Mouse (Mus musculus): ENCODE measurements at regions not wholly inside any gene's neighbourhood (a gene's known extent, or its start where the extent isn't known, plus 50 kb on each side); places are given as distances from the start of the nearest gene placed in this dataset.
A peak's percentile ranks its signal among the peaks of the same experiment; 100 is the strongest.

- ATAC-seq (replicated peaks; ENCODE audit: poor library complexity, severe bottlenecking), result no peak
These were observed 305.2 kb upstream of the Clnk start for GRCm38 (mm10) chr5:39181616-39182402.

- no peak for ATAC-seq (replicated peaks; ENCODE audit: poor library complexity, severe bottlenecking)
These were observed 304.4 kb upstream of the Clnk start for GRCm38 (mm10) chr5:39181028-39181427.

GRCm38 (mm10) chr5:39177891-39178290 lies 301.3 kb upstream of the Clnk start:
- no peak for ATAC-seq (replicated peaks; ENCODE audit: poor library complexity, severe bottlenecking)

GRCm38 (mm10) chr5:39176906-39177305 lies 300.3 kb upstream of the Clnk start:
- ATAC-seq (replicated peaks; ENCODE audit: poor library complexity, severe bottlenecking), result no peak

GRCm38 (mm10) chr5:39173491-39173890 lies 296.9 kb upstream of the Clnk start:
- no peak for ATAC-seq (replicated peaks; ENCODE audit: poor library complexity, severe bottlenecking)

GRCm38 (mm10) chr5:39159651-39160050 lies 283.0 kb upstream of the Clnk start:
- no peak for ATAC-seq (replicated peaks; ENCODE audit: poor library complexity, severe bottlenecking)

GRCm38 (mm10) chr5:39155763-39156162 lies 279.2 kb upstream of the Clnk start:
- ATAC-seq (replicated peaks; ENCODE audit: poor library complexity, severe bottlenecking), result no peak; the same call in 1 of the 2 replicates

GRCm38 (mm10) chr5:39153291-39153794 lies 276.7 kb upstream of the Clnk start:
- ATAC-seq (replicated peaks; ENCODE audit: poor library complexity, severe bottlenecking), result no peak

- no peak for ATAC-seq (replicated peaks; ENCODE audit: poor library complexity, severe bottlenecking)
These were observed 275.3 kb upstream of the Clnk start for GRCm38 (mm10) chr5:39151917-39152316.

GRCm38 (mm10) chr5:39150891-39151290 lies 274.3 kb upstream of the Clnk start:
- 0 out of 2 replicates have a peak, but pooled peaks have one; percentile 12 for ATAC-seq (replicated peaks; ENCODE audit: poor library complexity, severe bottlenecking)

GRCm38 (mm10) chr5:39145658-39146057 lies 269.0 kb upstream of the Clnk start:
- ATAC-seq (replicated peaks; ENCODE audit: poor library complexity, severe bottlenecking), result no peak

GRCm38 (mm10) chr5:39144225-39144624 lies 267.6 kb upstream of the Clnk start:
- ATAC-seq (replicated peaks; ENCODE audit: poor library complexity, severe bottlenecking), result no peak

GRCm38 (mm10) chr5:39143648-39144047 lies 267.0 kb upstream of the Clnk start:
- ATAC-seq (replicated peaks; ENCODE audit: poor library complexity, severe bottlenecking), result no peak

- no peak for ATAC-seq (replicated peaks; ENCODE audit: poor library complexity, severe bottlenecking)
These were observed 261.8 kb upstream of the Clnk start for GRCm38 (mm10) chr5:39138375-39138774.

- no peak for ATAC-seq (replicated peaks; ENCODE audit: poor library complexity, severe bottlenecking)
These were observed 252.3 kb upstream of the Clnk start for GRCm38 (mm10) chr5:39128931-39129330.

- ATAC-seq (replicated peaks; ENCODE audit: poor library complexity, severe bottlenecking), result no peak
These were observed 250.2 kb upstream of the Clnk start for GRCm38 (mm10) chr5:39126833-39127232.

- ATAC-seq (replicated peaks; ENCODE audit: poor library complexity, severe bottlenecking), result no peak
These were observed 249.7 kb upstream of the Clnk start for GRCm38 (mm10) chr5:39126270-39126691.

GRCm38 (mm10) chr5:39110336-39110735 lies 233.7 kb upstream of the Clnk start:
- no peak for ATAC-seq (replicated peaks; ENCODE audit: poor library complexity, severe bottlenecking)

GRCm38 (mm10) chr5:39109526-39109925 lies 232.9 kb upstream of the Clnk start:
- ATAC-seq (replicated peaks; ENCODE audit: poor library complexity, severe bottlenecking), result no peak

- no peak for ATAC-seq (replicated peaks; ENCODE audit: poor library complexity, severe bottlenecking)
These were observed 222.5 kb upstream of the Clnk start for GRCm38 (mm10) chr5:39099113-39099512.

GRCm38 (mm10) chr5:39094875-39095274 lies 218.3 kb upstream of the Clnk start:
- ATAC-seq (replicated peaks; ENCODE audit: poor library complexity, severe bottlenecking), result no peak

- ATAC-seq (replicated peaks; ENCODE audit: poor library complexity, severe bottlenecking), result no peak
These were observed 200.1 kb upstream of the Clnk start for GRCm38 (mm10) chr5:39076555-39077178.

All from granulocyte monocyte progenitor cell, adult 5-6 weeks (primary cell).